Mouse (Mus musculus) left cerebral cortex, postnatal 36 days (tissue): ENCODE results near the gene Olfr1474. TPM values are rescaled to one million over a fixed set of nuclear protein-coding genes. Genes with fewer than 3 reads are reported as not detected.
"Not testable (repeated sequence)": the region's sequence is repeated elsewhere in the genome, so short reads cannot be mapped to it uniquely, and the experiment has no call there.

ENCODE experiments used
- DNase-seq, 2 experiments: peaks; one replicate each; pipeline ENCODE4 v3.0.0; 2021 to 2022; ENCODE audit warnings: low spot score in 2 of 2, mixed read lengths in 1 of 2
- intact Hi-C: fragments of 180-260 bp; cut with DNase I; formaldehyde crosslinking; loops from one replicate; pipeline ENCODE4 v1.15.1; 2025
- total RNA-seq, 2 experiments: library from RNA; stranded (reverse); gene quantifications; 2 replicates each; pipeline ENCODE4 v1.2.3; 2021

The Olfr1474 gene
- not detected for total RNA-seq

- DNase-seq, intact Hi-C loops: not testable (repeated sequence)
Observed at GRCm38 (mm10) chr19:13469265-13469664, at the start of gene Olfr1474. Gene Olfr1474 (plus strand): TSS chr19:13469565.

- DNase-seq, intact Hi-C loops: not testable (repeated sequence)
Observed at GRCm38 (mm10) chr19:13443109-13443508, 26.3 kb upstream of the Olfr1474 start, which contains the start of gene Olfr1471. Gene Olfr1471 (plus strand): TSS chr19:13443409.

GRCm38 (mm10) chr19:13455986-13456385 is 13.4 kb upstream of the Olfr1474 start, which contains the start of gene Olfr1472:
Gene Olfr1472 (minus strand): TSS chr19:13456086.
- DNase-seq, result no peak
- intact Hi-C loops, result no loop called here

- DNase-seq, result no peak
Observed at GRCm38 (mm10) chr19:13480096-13480495, 10.7 kb downstream of the Olfr1474 start, which contains the start of gene Olfr1475. Gene Olfr1475 (minus strand): TSS chr19:13480196.

GRCm38 (mm10) chr19:13500246-13500645 is 30.9 kb downstream of the Olfr1474 start, which contains the start of gene Olfr1477:
Gene Olfr1477 (plus strand): TSS chr19:13500546.
- DNase-seq, result no peak
- intact Hi-C loops, result loop anchor here (1.0 kb wide), 1 partner anchor 82 kb away; no protein-coding TSS in a partner anchor

More at GRCm38 (mm10) chr19:13480096-13480495, 10.7 kb downstream of the Olfr1474 start, which contains the start of gene Olfr1475:
- intact Hi-C loops, result no loop called here

Other genes with a start within 250 kb of the Olfr1474 start
- gene Olfr1463, start 238.2 kb upstream of the Olfr1474 start, total RNA-seq, result not detected
- gene Olfr1465, start 154.0 kb upstream of the Olfr1474 start, total RNA-seq, result not detected
- not detected for gene Olfr1466, start 130.7 kb upstream of the Olfr1474 start, total RNA-seq
- not detected for gene Olfr1467, start 107.3 kb upstream of the Olfr1474 start, total RNA-seq
- not detected for gene Olfr1469, start 61.7 kb upstream of the Olfr1474 start, total RNA-seq
- not detected for gene Olfr1471, start 26.2 kb upstream of the Olfr1474 start, total RNA-seq
- gene Olfr1472, start 13.5 kb upstream of the Olfr1474 start, total RNA-seq, result not detected
- gene Olfr1475, start 10.6 kb downstream of the Olfr1474 start, total RNA-seq, result not detected
- not detected for gene Olfr1477, start 31.0 kb downstream of the Olfr1474 start, total RNA-seq
- gene Olfr1480, start 58.3 kb downstream of the Olfr1474 start, total RNA-seq, result not detected
- gene Olfr1484, start 113.9 kb downstream of the Olfr1474 start, total RNA-seq, result not detected
- gene Olfr1487, start 147.8 kb downstream of the Olfr1474 start, total RNA-seq, result not detected
- not detected for gene Olfr1489, start 162.1 kb downstream of the Olfr1474 start, total RNA-seq
- not detected for gene Olfr1490, start 181.5 kb downstream of the Olfr1474 start, total RNA-seq
- not detected for gene Olfr1491, start 227.7 kb downstream of the Olfr1474 start, total RNA-seq